Mouse (Mus musculus) ES-E14 (cell line): Measurements from ENCODE around the gene Reps1. TPM values are rescaled to one million over a fixed set of nuclear protein-coding genes. Genes with fewer than 3 reads are reported as not detected.
"Not testable (repeated sequence)": the region's sequence is repeated elsewhere in the genome, so short reads cannot be mapped to it uniquely, and the experiment has no call there.

ENCODE experiments used
- DNase-seq: peaks from one replicate; pipeline ENCODE4 v3.0.0-alpha.2; 2013; ENCODE audit warnings: low read depth, low spot score
- H3K27ac ChIP-seq: 2 replicates; pipeline ENCODE4 v1.5.1; 2012; ENCODE audit warnings: low read depth, mild to moderate bottlenecking, low read length, moderate library complexity, mixed read lengths; ENCODE audit not compliant: poor library complexity, insufficient read depth, severe bottlenecking
- H3K36me3 ChIP-seq: 2 replicates; pipeline ENCODE4 v1.6.1; 2012; ENCODE audit warnings: mild to moderate bottlenecking, low read length, moderate library complexity, mixed read lengths; ENCODE audit not compliant: control insufficient read depth, poor library complexity, insufficient read depth, severe bottlenecking
- H3K4me1 ChIP-seq, 2 experiments: fragments of 150-350 bp in 1 of 2; sonication (generic) in 1 of 2; 2 replicates each; pipeline ENCODE4 v1.6.1; 2012; ENCODE audit warnings: low read length in 2 of 2, mild to moderate bottlenecking in 1 of 2, mixed read lengths in 1 of 2; ENCODE audit not compliant: control insufficient read depth in 2 of 2, insufficient read depth in 2 of 2, poor library complexity in 1 of 2
- H3K4me3 ChIP-seq, 2 experiments: fragments of 150-350 bp in 1 of 2; sonication (generic) in 1 of 2; 2 replicates each; pipeline ENCODE4 v1.5.1; 2012; ENCODE audit warnings: low read length in 2 of 2, low read depth in 1 of 2, mild to moderate bottlenecking in 1 of 2, mixed read lengths in 1 of 2; ENCODE audit not compliant: insufficient read depth in 1 of 2, poor library complexity in 1 of 2, severe bottlenecking in 1 of 2
- H3K9ac ChIP-seq: 2 replicates; pipeline ENCODE4 v1.6.1; 2012; ENCODE audit warnings: low read depth, mild to moderate bottlenecking, low read length, mixed read lengths; ENCODE audit not compliant: poor library complexity, insufficient read depth, severe bottlenecking
- H3K9me3 ChIP-seq: fragments of 150-350 bp; sonication (generic); 2 replicates; pipeline ENCODE4 v1.6.1; 2012; ENCODE audit warnings: low read depth, mild to moderate bottlenecking, low read length; ENCODE audit not compliant: control insufficient read depth, insufficient read depth
- CHD2 ChIP-seq: IDR thresholded peaks from 2 replicates; pipeline ENCODE4 v1.6.1; 2014; ENCODE audit warnings: mild to moderate bottlenecking, low read depth, low read length, inconsistent platforms
- HCFC1 ChIP-seq: IDR thresholded peaks from 2 replicates; pipeline ENCODE4 v1.6.1; 2012; ENCODE audit warnings: low read length, inconsistent platforms, borderline replicate concordance; ENCODE audit not compliant: insufficient read depth
- MAFK ChIP-seq: IDR thresholded peaks from 2 replicates; pipeline ENCODE4 v1.6.1; 2014; ENCODE audit warnings: mild to moderate bottlenecking, low read depth, low read length, inconsistent platforms; ENCODE audit not compliant: insufficient read depth
- ZC3H11A ChIP-seq: IDR thresholded peaks from 2 replicates; pipeline ENCODE4 v1.6.1; 2012; ENCODE audit warnings: low read depth, mild to moderate bottlenecking, inconsistent platforms, low read length, borderline replicate concordance
- ZNF384 ChIP-seq: IDR thresholded peaks from 2 replicates; pipeline ENCODE4 v1.6.1; 2012; ENCODE audit warnings: low read depth, low read length, inconsistent platforms
- in situ Hi-C, 2 experiments: fragments of 600-800 bp; cut with MboI; formaldehyde crosslinking; loops; one replicate each; pipeline ENCODE4 v1.15.1; 2025; ENCODE audit warnings: low sequenced_read_pairs in 2 of 2, inconsistent platforms in 1 of 2; ENCODE audit not compliant: unreplicated experiment in 2 of 2
- total RNA-seq: library from RNA; depleted of rRNA; stranded (reverse); fragments of 300-350 nt; gene quantifications from 2 replicates; pipeline ENCODE4 v1.2.3, GENCODE M21; 2012

Gene Reps1
- total RNA-seq, 1 experiment = 39.5 TPM

GRCm38 (mm10) chr10:18113473-18114093 lies 57.9 kb downstream of the Reps1 start:
- no peak overlapping the region for H3K4me3 ChIP-seq
- H3K9ac ChIP-seq = no peak overlapping the region
- no peak for TF ChIP-seq ZC3H11A
- no peak for TF ChIP-seq MAFK
- no peak for TF ChIP-seq ZNF384
- TF ChIP-seq HCFC1 = no peak
- TF ChIP-seq CHD2 = no peak
- 0 out of 4 replicates have a peak, but pooled peaks cover 0 to 2% of the 10 kb centered on the region in 2 experiments for H3K4me1 ChIP-seq
- DNase-seq = no peak
- peaks cover 2% of the 10 kb centered on the region; the same call in 1 of the 2 replicates for H3K36me3 ChIP-seq
- no peaks in the 10 kb centered on the region for H3K9me3 ChIP-seq
- no peak overlapping the region for H3K27ac ChIP-seq
- in situ Hi-C loops = no loop called here

DNA sequence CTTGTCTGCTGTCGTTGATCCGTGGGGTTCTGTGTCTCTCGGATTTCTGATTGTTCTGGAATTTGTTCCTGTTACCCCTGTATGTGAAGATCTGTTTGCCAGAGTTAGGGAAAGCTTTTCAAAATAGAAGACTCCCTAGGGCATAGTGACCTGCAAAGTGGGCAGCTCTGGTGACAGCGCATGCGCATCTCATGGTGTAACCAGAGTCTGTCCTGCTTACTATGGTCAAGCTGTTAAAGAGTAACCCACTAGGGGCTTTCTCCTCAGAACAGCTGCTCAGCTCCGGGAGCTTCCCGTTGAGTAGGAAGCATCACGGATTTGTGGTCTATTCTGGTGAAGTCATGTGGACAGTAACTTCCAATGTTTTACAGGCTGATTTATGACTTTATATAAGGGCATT lies 62.7 kb downstream of the Reps1 start:
- no peak for DNase-seq
- Histone ChIP-seq H3K9me3 (no peaks in the 10 kb centered on the region), H3K4me1 (0 out of 4 replicates have a peak, but pooled peaks cover 0 to 2% of the 10 kb centered on the region in 2 experiments), H3K9ac (no peak overlapping the region), H3K4me3 (no peak overlapping the region), H3K36me3 (peaks cover 16% of the 10 kb centered on the region), H3K27ac (no peak overlapping the region)
- in situ Hi-C loops = no loop called here
- TF ChIP-seq HCFC1 (no peak), ZNF384 (no peak), MAFK (no peak), ZC3H11A (no peak), CHD2 (no peak)

DNA sequence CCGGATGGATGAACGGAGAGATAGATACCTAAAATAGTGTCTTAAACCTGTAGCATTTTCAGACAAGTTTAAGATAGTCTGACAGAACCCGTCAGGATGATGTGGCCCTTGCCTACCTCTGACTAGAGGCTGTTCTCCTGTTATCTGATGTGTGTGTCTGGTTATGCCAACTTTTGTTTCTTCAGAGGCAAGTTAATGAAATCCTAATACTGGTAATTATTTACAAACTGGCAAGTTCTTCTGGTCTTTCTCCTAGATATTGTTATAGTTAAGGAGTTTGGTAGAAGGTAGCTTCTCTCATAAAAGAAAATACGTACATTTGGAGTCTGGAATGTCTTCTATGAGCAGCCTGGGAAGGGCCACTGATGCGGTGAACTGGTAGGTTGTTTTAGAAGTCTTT lies 74.6 kb downstream of the Reps1 start:
- Histone ChIP-seq H3K9ac (no peak overlapping the region), H3K4me3 (no peak overlapping the region), H3K36me3 (no peaks in the 10 kb centered on the region; the same call in 1 of the 2 replicates), H3K4me1 (peaks cover 0 to 2% of the 10 kb centered on the region in 2 experiments; a peak in 1 of 4 replicates), H3K27ac (no peak overlapping the region), H3K9me3 (no peaks in the 10 kb centered on the region)
- no peak for DNase-seq
- in situ Hi-C loops = no loop called here
- TF ChIP-seq HCFC1 = no peak
- TF ChIP-seq ZC3H11A = no peak
- no peak for TF ChIP-seq ZNF384
- no peak for TF ChIP-seq CHD2
- TF ChIP-seq MAFK = no peak

DNA sequence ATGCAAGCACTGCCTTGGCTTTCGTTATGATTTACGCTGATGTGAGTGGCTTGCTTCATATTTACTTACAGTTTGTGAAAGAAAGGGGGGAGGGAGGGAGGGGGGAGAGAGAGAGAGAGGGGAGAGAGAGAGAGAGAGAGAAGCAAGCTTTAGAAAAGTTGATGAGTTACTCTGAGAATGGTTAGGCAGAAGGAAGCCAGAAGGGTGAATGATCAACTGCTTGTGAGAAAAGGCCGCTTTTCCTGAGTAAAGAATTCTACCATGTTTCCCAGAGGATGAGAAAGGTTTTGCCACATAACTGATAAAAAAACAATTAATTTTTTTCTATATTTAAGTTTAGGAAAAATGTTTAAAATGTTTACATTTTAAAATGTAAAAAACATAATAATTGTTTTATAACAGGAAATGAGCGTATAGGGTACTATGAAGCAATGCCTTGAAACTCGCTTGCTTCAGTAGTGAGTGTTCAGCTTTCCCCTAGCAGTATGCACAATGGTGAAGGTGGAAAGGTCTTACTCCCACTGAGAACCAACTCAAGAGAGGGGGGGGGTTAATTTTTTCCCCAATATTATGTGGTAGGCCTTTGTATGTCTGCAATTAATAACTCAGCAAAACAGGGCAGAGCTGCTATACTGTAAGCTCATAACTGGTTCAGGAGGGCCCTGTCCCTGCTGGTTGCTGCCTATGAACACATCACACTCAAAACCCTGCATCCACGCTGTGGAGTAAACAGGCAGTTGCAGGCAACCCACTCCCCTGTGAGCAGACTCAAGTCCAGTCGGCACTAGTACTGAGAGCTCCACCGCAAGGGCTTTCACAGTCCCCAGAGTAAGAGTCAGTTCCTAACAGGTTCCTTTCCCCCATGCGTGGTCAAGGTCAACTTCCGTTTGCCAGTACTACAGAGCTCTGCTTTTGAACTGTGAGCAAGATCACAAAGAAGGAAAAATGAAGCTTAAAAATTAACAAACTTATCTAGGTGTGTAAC lies 76.3 kb downstream of the Reps1 start:
- peaks cover 0 to 2% of the 10 kb centered on the region in 2 experiments; a peak in 1 of 4 replicates for H3K4me1 ChIP-seq
- DNase-seq = no peak

DNA sequence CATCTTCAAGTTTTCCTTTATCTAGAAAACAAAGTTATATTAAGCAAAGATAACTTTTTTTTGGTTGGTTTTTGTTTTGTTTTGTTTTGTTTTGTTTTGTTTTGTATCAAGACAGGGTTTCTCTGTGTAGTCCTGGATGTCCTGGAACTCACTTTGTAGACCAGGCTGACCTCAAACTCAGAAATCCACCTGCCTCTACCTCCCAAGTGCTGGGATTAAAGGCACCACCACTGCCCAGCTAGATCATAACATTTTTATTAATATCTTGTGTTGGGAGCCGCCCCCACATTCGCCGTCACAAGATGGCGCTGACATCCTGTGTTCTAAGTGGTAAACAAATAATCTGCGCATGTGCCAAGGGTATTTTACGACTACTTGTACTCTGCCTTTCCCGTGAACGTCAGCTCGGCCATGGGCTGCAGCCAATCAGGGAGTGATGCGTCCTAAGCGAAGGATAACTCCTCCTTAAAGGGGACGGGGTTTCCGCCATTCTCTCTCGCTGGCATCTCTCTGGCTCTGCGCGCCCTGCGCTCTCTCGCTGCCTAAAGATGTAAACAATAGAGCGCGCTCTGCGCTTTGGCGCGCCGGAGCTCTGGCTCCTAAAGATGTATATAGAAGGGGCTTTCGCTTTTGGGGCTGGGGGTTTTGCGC lies 83.3 kb downstream of the Reps1 start:
- DNase-seq, H3K9me3 ChIP-seq, H3K36me3 ChIP-seq, in situ Hi-C loops, H3K27ac ChIP-seq, H3K4me1 ChIP-seq, H3K4me3 ChIP-seq, H3K9ac ChIP-seq: not testable (repeated sequence)

More for the DNA sequence above, 76.3 kb downstream of the Reps1 start:
- H3K4me3 ChIP-seq = no peak overlapping the region
- no peak overlapping the region for H3K9ac ChIP-seq
- H3K27ac ChIP-seq = no peak overlapping the region
- H3K36me3 ChIP-seq = no peaks in the 10 kb centered on the region
- no peak for TF ChIP-seq ZC3H11A
- no peak for TF ChIP-seq MAFK
- TF ChIP-seq HCFC1 = no peak
- TF ChIP-seq ZNF384 = no peak
- TF ChIP-seq CHD2 = no peak
- H3K9me3 ChIP-seq = no peaks in the 10 kb centered on the region
- in situ Hi-C loops = no loop called here
